Mouse (Mus musculus) C2C12 (cell line): ENCODE results near the gene Lrrc49.

Source experiments
- CTCF ChIP-seq: IDR thresholded peaks from one replicate; pipeline ENCODE4 v1.5.1; 2011; ENCODE audit not compliant: control insufficient read depth, insufficient read depth, insufficient read length
- FOSL1 ChIP-seq: IDR thresholded peaks from one replicate; pipeline ENCODE4 v1.8.0; 2011; ENCODE audit warnings: mild to moderate bottlenecking, low read length; ENCODE audit not compliant: poor library complexity, insufficient read depth, severe bottlenecking
- MAX ChIP-seq: IDR thresholded peaks from one replicate; pipeline ENCODE4 v1.6.1; 2011; ENCODE audit warnings: mild to moderate bottlenecking, control low read depth
- MYOG ChIP-seq: IDR thresholded peaks from one replicate; pipeline ENCODE4 v1.6.1; 2011; ENCODE audit not compliant: control insufficient read depth, insufficient read length; ENCODE audit errors: extremely low read depth
- USF1 ChIP-seq: IDR thresholded peaks from one replicate; pipeline ENCODE4 v1.6.1; 2011; ENCODE audit warnings: low read depth, mild to moderate bottlenecking, control low read depth, moderate library complexity

DNA sequence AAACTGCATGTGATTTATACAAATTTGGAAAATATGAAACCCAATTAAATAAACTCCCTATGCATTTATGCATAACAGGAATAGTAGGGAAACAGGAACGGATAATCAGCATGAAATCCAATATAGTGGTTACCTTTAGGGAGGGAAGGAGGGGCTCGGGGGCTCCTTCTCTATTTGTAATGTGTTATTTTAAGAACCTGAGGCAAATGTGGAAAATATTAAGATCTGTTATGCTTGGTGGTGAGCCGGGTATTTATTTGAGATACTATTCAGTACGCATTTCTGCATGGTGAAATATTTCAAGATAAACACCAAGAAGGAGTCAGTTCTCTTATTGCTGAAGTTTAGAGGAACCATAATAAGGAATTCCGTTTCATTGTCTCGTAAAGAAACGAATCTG is 105.4 kb downstream of the Lrrc49 start:
- TF ChIP-seq FOSL1 (no peak), CTCF (no peak), USF1 (no peak), MYOG (no peak), MAX (no peak)
